Mouse (Mus musculus) stomach, postnatal 0 days (tissue): ENCODE results near the gene Bpifb2. TPM values are rescaled to one million over a fixed set of nuclear protein-coding genes. Genes with fewer than 3 reads are reported as not detected.
A peak's percentile ranks its signal among the peaks of the same experiment; 100 is the strongest.

Experiments
- ATAC-seq: fragments of 200-750 bp; cut with Nextera tagmentation; 2 replicates; pipeline ENCODE4 v1.8.0; 2017; ENCODE audit not compliant: low FRiP score, low TSS enrichment
- DNase-seq: peaks from one replicate; pipeline ENCODE4 v3.0.0-alpha.2; 2016; ENCODE audit warnings: low spot score
- H3K27ac ChIP-seq: fragments of 300-500 bp; sonication (generic); replicated peaks from 2 replicates; pipeline ENCODE4 v1.5.1; 2014; ENCODE audit warnings: mild to moderate bottlenecking, control low read depth
- H3K27me3 ChIP-seq: fragments of 300-500 bp; sonication (generic); 2 replicates; pipeline ENCODE4 v1.6.1; 2014; ENCODE audit warnings: low read length; ENCODE audit not compliant: control insufficient read depth, insufficient read depth
- H3K36me3 ChIP-seq: fragments of 300-500 bp; sonication (generic); 2 replicates; pipeline ENCODE4 v1.6.1; 2014; ENCODE audit warnings: low read length, mixed read lengths; ENCODE audit not compliant: control insufficient read depth, insufficient read depth
- H3K4me1 ChIP-seq: fragments of 300-500 bp; sonication (generic); replicated peaks from 2 replicates; pipeline ENCODE4 v1.6.1; 2014; ENCODE audit warnings: antibody characterized with exemption; ENCODE audit not compliant: control insufficient read depth, insufficient read depth
- H3K4me2 ChIP-seq: fragments of 300-500 bp; sonication (generic); replicated peaks from 2 replicates; pipeline ENCODE4 v1.6.1; 2014; ENCODE audit warnings: low read depth, mild to moderate bottlenecking, control low read depth, moderate library complexity
- H3K4me3 ChIP-seq: fragments of 300-500 bp; sonication (generic); 2 replicates; pipeline ENCODE4 v1.5.1; 2014; ENCODE audit warnings: low read depth, low read length, control low read depth
- H3K9ac ChIP-seq: fragments of 300-500 bp; sonication (generic); 2 replicates; pipeline ENCODE4 v1.6.1; 2014; ENCODE audit warnings: mild to moderate bottlenecking, low read length, control low read depth, mixed read lengths
- H3K9me3 ChIP-seq: fragments of 300-500 bp; sonication (generic); 2 replicates; pipeline ENCODE4 v1.6.1; 2016; ENCODE audit warnings: low read length; ENCODE audit not compliant: control insufficient read depth
- CTCF ChIP-seq: IDR thresholded peaks from 2 replicates; pipeline ENCODE4 v1.5.1; 2016; ENCODE audit warnings: antibody characterized with exemption, low read depth, mild to moderate bottlenecking, moderate library complexity
- EP300 ChIP-seq: optimal IDR thresholded peaks from 2 replicates; pipeline ENCODE3; 2016; ENCODE audit warnings: antibody characterized with exemption
- WGBS: fragments of 180-500 bp; shearing (Covaris S2); extraction: QIAGEN DNeasy Blood & Tissue Kit; methylation state at CpG from one replicate; pipeline ENCODE4 v1.1.7; 2014; 5-methylcytosine and 5-hydroxymethylcytosine counted together
- polyA plus RNA-seq: library from polyadenylated mRNA; unstranded; fragments of >200 nt; fragmentation: Nextera tagmentation; extraction: Ambion mirVana; gene quantifications from 2 replicates; pipeline ENCODE4 v1.2.1, GENCODE M21; 2015

Bpifb2 gene
- polyA plus RNA-seq, 1 experiment from 2014 or later, result not detected

GRCm38 (mm10) chr2:153933311-153933710 is 58.5 kb downstream of the Bpifb2 start:
- H3K27ac ChIP-seq, result no peak overlapping the region
- no peak overlapping the region for H3K4me3 ChIP-seq
- no peak for TF ChIP-seq EP300
- TF ChIP-seq CTCF, result no peak
- no peaks in the 10 kb centered on the region for H3K4me1 ChIP-seq
- no peaks in the 10 kb centered on the region for H3K36me3 ChIP-seq
- no peak overlapping the region for H3K4me2 ChIP-seq
- H3K9me3 ChIP-seq, result no peaks in the 10 kb centered on the region
- ATAC-seq, result no peak
- no peaks in the 10 kb centered on the region for H3K27me3 ChIP-seq
- 76% methylated on average over 6 of the region's 6 CpGs for WGBS
- no peak for DNase-seq
- no peak overlapping the region for H3K9ac ChIP-seq

GRCm38 (mm10) chr2:153935348-153935747 is 60.5 kb downstream of the Bpifb2 start:
- Histone ChIP-seq H3K4me3 (no peak overlapping the region), H3K4me1 (no peaks in the 10 kb centered on the region), H3K27me3 (no peaks in the 10 kb centered on the region), H3K36me3 (no peaks in the 10 kb centered on the region), H3K27ac (no peak overlapping the region), H3K9me3 (no peaks in the 10 kb centered on the region), H3K4me2 (no peak overlapping the region), H3K9ac (no peak overlapping the region)
- TF ChIP-seq CTCF (peak; percentile 43), EP300 (no peak)
- peak; percentile 61 for DNase-seq
- ATAC-seq, result peak; percentile 91
- WGBS, result 77% methylated on average over 6 of the region's 6 CpGs

GRCm38 (mm10) chr2:153937843-153938242 is 63.0 kb downstream of the Bpifb2 start, which contains the start of gene Bpifb4:
Gene Bpifb4 (plus strand): TSS chr2:153938212.
- no peak within 1 kb of the TSS for H3K4me3 ChIP-seq
- TF ChIP-seq EP300, result no peak
- TF ChIP-seq CTCF, result no peak
- no peaks in the 10 kb centered on the region for H3K4me1 ChIP-seq
- H3K9ac ChIP-seq, result no peak within 1 kb of the TSS
- DNase-seq (no peak), ATAC-seq (no peak)
- H3K9me3 ChIP-seq, result no peaks in the 10 kb centered on the region
- no peak within 1 kb of the TSS for H3K4me2 ChIP-seq
- no peak within 1 kb of the TSS for H3K27ac ChIP-seq
- no peaks in the 10 kb centered on the region for H3K36me3 ChIP-seq
- no peaks in the 10 kb centered on the region for H3K27me3 ChIP-seq
- 82% methylated on average over 5 of the region's 5 CpGs for WGBS

- no peak overlapping the region for H3K4me2 ChIP-seq
- TF ChIP-seq CTCF (peak; percentile 83), EP300 (no peak)
- H3K9me3 ChIP-seq, result no peaks in the 10 kb centered on the region
- no peaks in the 10 kb centered on the region for H3K27me3 ChIP-seq
- no peaks in the 10 kb centered on the region for H3K4me1 ChIP-seq
- 30% methylated on average over 3 of the region's 3 CpGs for WGBS
- no peak overlapping the region for H3K4me3 ChIP-seq
- H3K27ac ChIP-seq, result no peak overlapping the region
- H3K9ac ChIP-seq, result no peak overlapping the region
- no peak for ATAC-seq
- no peaks in the 10 kb centered on the region for H3K36me3 ChIP-seq
- DNase-seq, result peak; percentile 67
Observed at GRCm38 (mm10) chr2:153943537-153943936, 68.7 kb downstream of the Bpifb2 start.

- Histone ChIP-seq H3K9ac (no peak overlapping the region), H3K4me2 (no peak overlapping the region), H3K9me3 (no peaks in the 10 kb centered on the region), H3K27ac (no peak overlapping the region), H3K36me3 (no peaks in the 10 kb centered on the region), H3K4me3 (no peak overlapping the region), H3K4me1 (no peaks in the 10 kb centered on the region), H3K27me3 (no peaks in the 10 kb centered on the region)
- ATAC-seq, result no peak
- no peak for TF ChIP-seq CTCF
- TF ChIP-seq EP300, result no peak
- 77% methylated on average over 8 of the region's 8 CpGs for WGBS
- DNase-seq, result no peak
Observed at GRCm38 (mm10) chr2:153944567-153944966, 69.7 kb downstream of the Bpifb2 start.

Other genes starting within 250 kb of the Bpifb2 start
- 68.1 and 70.1 TPM in 2 replicates for gene Commd7, start 242.3 kb upstream of the Bpifb2 start, polyA plus RNA-seq
- 2.6 and 3.0 TPM in 2 replicates for gene Dnmt3b, start 225.6 kb upstream of the Bpifb2 start, polyA plus RNA-seq
- gene Dnmt3c, start 178.4 kb upstream of the Bpifb2 start, polyA plus RNA-seq, result not detected in 2 replicates
- 157 and 163 TPM in 2 replicates for gene Mapre1, start 133.8 kb upstream of the Bpifb2 start, polyA plus RNA-seq
- gene Efcab8, start 95.1 kb upstream of the Bpifb2 start, polyA plus RNA-seq, result 0.16 and 0.18 TPM in 2 replicates
- gene Sun5, start 4.0 kb upstream of the Bpifb2 start, polyA plus RNA-seq, result not detected in 2 replicates
- gene Bpifb6, start 25.3 kb downstream of the Bpifb2 start, polyA plus RNA-seq, result not detected in 2 replicates
- 0.05 and 0.07 TPM in 2 replicates for gene Bpifb3, start 43.2 kb downstream of the Bpifb2 start, polyA plus RNA-seq
- gene Bpifb4, start 63.2 kb downstream of the Bpifb2 start, polyA plus RNA-seq, result 0.18 and 0.48 TPM in 2 replicates
- 1.5 and 1.6 TPM in 2 replicates for gene Bpifa6, start 99.9 kb downstream of the Bpifb2 start, polyA plus RNA-seq
- not detected in 2 replicates for gene Bpifa2, start 133.2 kb downstream of the Bpifb2 start, polyA plus RNA-seq